Mouse (Mus musculus) midbrain, postnatal 0 days (tissue): ENCODE results near the gene Arhgef3. TPM values are rescaled to one million over a fixed set of nuclear protein-coding genes. Genes with fewer than 3 reads are reported as not detected.
"Not testable (repeated sequence)": the region's sequence is repeated elsewhere in the genome, so short reads cannot be mapped to it uniquely, and the experiment has no call there.

Experiments used
- ATAC-seq: fragments of 200-750 bp; cut with Nextera tagmentation; 2 replicates; pipeline ENCODE4 v1.8.0; 2017; ENCODE audit warnings: moderate number of reproducible peaks, mild to moderate bottlenecking, moderate TSS enrichment, moderate library complexity; ENCODE audit not compliant: low FRiP score
- DNase-seq: peaks from one replicate; pipeline ENCODE4 v3.0.0-alpha.2; 2015; ENCODE audit warnings: low spot score
- H3K27ac ChIP-seq: fragments of 300-500 bp; sonication (generic); 2 replicates; pipeline ENCODE4 v1.5.1; 2014; ENCODE audit warnings: low read depth, mild to moderate bottlenecking, low read length, mixed read lengths
- H3K27me3 ChIP-seq: fragments of 300-500 bp; sonication (generic); 2 replicates; pipeline ENCODE4 v1.6.1; 2014; ENCODE audit warnings: low read length, control low read depth, mixed read lengths; ENCODE audit not compliant: insufficient read depth
- H3K36me3 ChIP-seq: fragments of 300-500 bp; sonication (generic); 2 replicates; pipeline ENCODE4 v1.6.1; 2014; ENCODE audit warnings: low read length, control low read depth, mixed read lengths; ENCODE audit not compliant: insufficient read depth
- H3K4me1 ChIP-seq: fragments of 300-500 bp; sonication (generic); 2 replicates; pipeline ENCODE4 v1.6.1; 2014; ENCODE audit warnings: mild to moderate bottlenecking, control low read depth, antibody characterized with exemption, low read length, mixed read lengths; ENCODE audit not compliant: insufficient read depth
- H3K4me2 ChIP-seq: fragments of 300-500 bp; sonication (generic); 2 replicates; pipeline ENCODE4 v1.6.1; 2014; ENCODE audit warnings: low read depth, mild to moderate bottlenecking, low read length, mixed read lengths; ENCODE audit not compliant: poor library complexity, severe bottlenecking
- H3K4me3 ChIP-seq: fragments of 300-500 bp; sonication (generic); 2 replicates; pipeline ENCODE4 v1.5.1; 2014; ENCODE audit warnings: low read depth, mild to moderate bottlenecking, low read length, moderate library complexity
- H3K9ac ChIP-seq: fragments of 300-500 bp; sonication (generic); replicated peaks from 2 replicates; pipeline ENCODE4 v1.6.1; 2014; ENCODE audit warnings: mild to moderate bottlenecking, low read length, moderate library complexity, mixed read lengths; ENCODE audit not compliant: poor library complexity, severe bottlenecking
- H3K9me3 ChIP-seq: fragments of 300-500 bp; sonication (generic); 2 replicates; pipeline ENCODE4 v1.6.1; 2016; ENCODE audit warnings: low read length, control low read depth
- CTCF ChIP-seq: IDR thresholded peaks from 2 replicates; pipeline ENCODE4 v1.5.1; 2016; ENCODE audit warnings: antibody characterized with exemption, mild to moderate bottlenecking
- WGBS: fragments of 180-500 bp; shearing (Covaris S2); extraction: QIAGEN DNeasy Blood & Tissue Kit; methylation state at CpG from one replicate; pipeline ENCODE4 v1.1.7; 2014; 5-methylcytosine and 5-hydroxymethylcytosine counted together
- polyA plus RNA-seq: library from polyadenylated mRNA; unstranded; fragments of >200 nt; fragmentation: Nextera tagmentation; extraction: Ambion mirVana; gene quantifications from 2 replicates; pipeline ENCODE4 v1.2.1, GENCODE M21; 2015
- total RNA-seq: library from RNA; depleted of rRNA; stranded (reverse); fragments of >200 nt; gene quantifications from 2 replicates; pipeline ENCODE4 v1.2.3, GENCODE M21; 2014

Arhgef3 gene
- total and polyA plus RNA-seq, 2 experiments from 2014 or later: 13.3 to 17.0 TPM

- Histone ChIP-seq H3K27me3 (no peaks in the 10 kb centered on the region), H3K36me3 (no peaks in the 10 kb centered on the region), H3K27ac (no peak overlapping the region), H3K4me1 (no peaks in the 10 kb centered on the region), H3K4me3 (no peak overlapping the region), H3K4me2 (no peak overlapping the region), H3K9ac (no peak overlapping the region), H3K9me3 (no peaks in the 10 kb centered on the region)
- ATAC-seq (no peak), DNase-seq (no peak)
- WGBS: 61% methylated on average over 5 of the region's 5 CpGs
- no peak for TF ChIP-seq CTCF
Measured at GRCm38 (mm10) chr14:27201824-27202223, 87.1 kb downstream of the Arhgef3 start.

GRCm38 (mm10) chr14:27204704-27205103 is 90.0 kb downstream of the Arhgef3 start:
- Histone ChIP-seq H3K4me3 (no peak overlapping the region), H3K4me2 (no peak overlapping the region), H3K27ac (no peak overlapping the region), H3K9me3 (no peaks in the 10 kb centered on the region), H3K36me3 (no peaks in the 10 kb centered on the region), H3K4me1 (no peaks in the 10 kb centered on the region), H3K27me3 (no peaks in the 10 kb centered on the region), H3K9ac (no peak overlapping the region)
- no peak for ATAC-seq
- WGBS: 93% methylated on average over 2 of the region's 2 CpGs
- no peak for DNase-seq
- no peak for TF ChIP-seq CTCF

GRCm38 (mm10) chr14:27206443-27206842 is 91.7 kb downstream of the Arhgef3 start:
- Histone ChIP-seq H3K4me3 (no peak overlapping the region), H3K27ac (no peak overlapping the region), H3K4me1 (no peaks in the 10 kb centered on the region), H3K9ac (no peak overlapping the region), H3K9me3 (no peaks in the 10 kb centered on the region), H3K36me3 (no peaks in the 10 kb centered on the region), H3K27me3 (no peaks in the 10 kb centered on the region), H3K4me2 (no peak overlapping the region)
- DNase-seq: no peak
- no peak for ATAC-seq
- no peak for TF ChIP-seq CTCF

- Histone ChIP-seq H3K9ac (no peak overlapping the region), H3K36me3 (no peaks in the 10 kb centered on the region), H3K4me2 (no peak overlapping the region), H3K4me3 (no peak overlapping the region), H3K4me1 (no peaks in the 10 kb centered on the region), H3K9me3 (no peaks in the 10 kb centered on the region), H3K27me3 (no peaks in the 10 kb centered on the region), H3K27ac (no peak overlapping the region)
- TF ChIP-seq CTCF: no peak
- ATAC-seq (no peak), DNase-seq (no peak)
- WGBS: 96% methylated on average over 4 of the region's 4 CpGs
Measured at GRCm38 (mm10) chr14:27209542-27209941, 94.8 kb downstream of the Arhgef3 start.

- ATAC-seq, H3K27ac ChIP-seq, H3K27me3 ChIP-seq, H3K9ac ChIP-seq, H3K4me2 ChIP-seq, H3K36me3 ChIP-seq, H3K9me3 ChIP-seq, H3K4me3 ChIP-seq, DNase-seq, H3K4me1 ChIP-seq: not testable (repeated sequence)
- 83% methylated on average over 9 of the region's 9 CpGs for WGBS
Measured at GRCm38 (mm10) chr14:27210801-27211200, 96.1 kb downstream of the Arhgef3 start.

- Histone ChIP-seq H3K36me3 (no peaks in the 10 kb centered on the region), H3K9me3 (no peaks in the 10 kb centered on the region), H3K4me3 (no peak overlapping the region), H3K27me3 (no peaks in the 10 kb centered on the region), H3K27ac (no peak overlapping the region), H3K4me1 (no peaks in the 10 kb centered on the region), H3K4me2 (no peak overlapping the region), H3K9ac (no peak overlapping the region)
- ATAC-seq: no peak
- DNase-seq: no peak
- TF ChIP-seq CTCF: no peak
- 93% methylated on average over 2 of the region's 2 CpGs for WGBS
Measured at GRCm38 (mm10) chr14:27211743-27212445, 97.2 kb downstream of the Arhgef3 start.
